Mouse (Mus musculus) heart, adult 2 months (tissue): ENCODE measurements around the gene Ldhc. TPM values are rescaled to one million over a fixed set of nuclear protein-coding genes. Genes with fewer than 3 reads are reported as not detected.
A peak's percentile ranks its signal among the peaks of the same experiment; 100 is the strongest.
"Not testable (repeated sequence)": the region's sequence is repeated elsewhere in the genome, so short reads cannot be mapped to it uniquely, and the experiment has no call there.

ENCODE experiments used
- DNase-seq, 2 experiments: peaks; one replicate each; pipeline ENCODE4 v3.0.0; 2021
- H3K27ac ChIP-seq: fragments of 200-600 bp; 2 replicates; pipeline ENCODE4 v1.8.1; 2022
- H3K27me3 ChIP-seq: fragments of 200-500 bp; 2 replicates; pipeline ENCODE4 v1.6.1; 2012; ENCODE audit warnings: mild to moderate bottlenecking, low read length, inconsistent platforms, mixed read lengths; ENCODE audit not compliant: control insufficient read depth, insufficient read depth
- H3K36me3 ChIP-seq: fragments of 200-500 bp; 2 replicates; pipeline ENCODE4 v1.6.1; 2012; ENCODE audit warnings: low read length, inconsistent platforms; ENCODE audit not compliant: control insufficient read depth, insufficient read depth
- H3K4me1 ChIP-seq: fragments of 200-500 bp; 2 replicates; pipeline ENCODE4 v1.6.1; 2011; ENCODE audit warnings: low read length; ENCODE audit not compliant: control insufficient read depth, insufficient read depth
- H3K4me3 ChIP-seq: fragments of 200-600 bp; 2 replicates; pipeline ENCODE4 v1.8.1; 2022
- H3K79me2 ChIP-seq: fragments of 200-500 bp; replicated peaks from 2 replicates; pipeline ENCODE4 v1.6.1; 2012; ENCODE audit warnings: mild to moderate bottlenecking, inconsistent platforms, low read length, moderate library complexity, mixed read lengths; ENCODE audit not compliant: control insufficient read depth, insufficient read depth
- H3K9ac ChIP-seq: fragments of 200-500 bp; 2 replicates; pipeline ENCODE4 v1.6.1; 2012; ENCODE audit warnings: low read depth, mild to moderate bottlenecking, control low read depth, inconsistent platforms, low read length, mixed read lengths
- CTCF ChIP-seq: fragments of 200-600 bp; IDR thresholded peaks from 2 replicates; pipeline ENCODE4 v1.8.1; 2022; ENCODE audit warnings: antibody characterized with exemption, mild to moderate bottlenecking, moderate library complexity
- EP300 ChIP-seq: fragments of 200-500 bp; IDR thresholded peaks from 2 replicates; pipeline ENCODE4 v1.6.1; 2011; ENCODE audit warnings: low read depth, low read length, control low read depth; ENCODE audit not compliant: insufficient read depth
- POLR2A ChIP-seq: fragments of 200-500 bp; IDR thresholded peaks from 2 replicates; pipeline ENCODE4 v1.6.1; 2011; ENCODE audit warnings: mild to moderate bottlenecking, low read depth, low read length, control low read depth; ENCODE audit not compliant: insufficient read depth
- WGBS: fragments of 180-500 bp; shearing (Covaris S2); methylation state at CpG from one replicate; pipeline ENCODE4 v1.1.7; 2018; 5-methylcytosine and 5-hydroxymethylcytosine counted together
- intact Hi-C: fragments of 180-260 bp; cut with DNase I; formaldehyde crosslinking; loops from one replicate; pipeline ENCODE4 v1.15.1; 2025
- polyA plus RNA-seq: library from polyadenylated mRNA; depleted of rRNA; stranded (reverse); fragments of >200 nt; gene quantifications from 2 replicates; pipeline ENCODE4 v1.2.3, GENCODE M21; 2012
- total RNA-seq, 2 experiments: library from RNA; stranded (reverse); gene quantifications; 2 replicates each; pipeline ENCODE4 v1.2.3; 2021

Gene Ldhc
- total and polyA plus RNA-seq, 3 experiments, result 1.1 TPM; not detected in 2

GRCm38 (mm10) chr7:46830799-46831590, 30.0 kb upstream of the Ldhc start:
- Histone ChIP-seq H3K27ac (no peak overlapping the region; the same call in 1 of the 2 replicates), H3K27me3 (no peaks in the 10 kb centered on the region), H3K4me1 (peaks cover 12% of the 10 kb centered on the region), H3K4me3 (no peak overlapping the region), H3K36me3 (no peaks in the 10 kb centered on the region), H3K9ac (no peak overlapping the region), H3K79me2 (no peaks in the 10 kb centered on the region)
- intact Hi-C loops, result no loop called here
- TF ChIP-seq EP300 (0 out of 2 replicates have a peak, but pooled peaks have one; percentile 13), POLR2A (no peak), CTCF (no peak)
- DNase-seq, result peak in 1 of 2 experiments; percentile 50
- 35% methylated on average over 13 of the region's 13 CpGs for WGBS

GRCm38 (mm10) chr7:46831693-46832092, 29.3 kb upstream of the Ldhc start:
- no peak overlapping the region for H3K27ac ChIP-seq
- intact Hi-C loops, result no loop called here
- no peaks in the 10 kb centered on the region for H3K79me2 ChIP-seq
- TF ChIP-seq POLR2A, result no peak
- TF ChIP-seq EP300, result no peak
- TF ChIP-seq CTCF, result no peak
- no peak for DNase-seq
- H3K9ac ChIP-seq, result no peak overlapping the region
- no peaks in the 10 kb centered on the region for H3K27me3 ChIP-seq
- 75% methylated on average over 8 of the region's 8 CpGs for WGBS
- H3K4me3 ChIP-seq, result no peak overlapping the region
- H3K4me1 ChIP-seq, result peaks cover 12% of the 10 kb centered on the region
- no peaks in the 10 kb centered on the region for H3K36me3 ChIP-seq

- DNase-seq, H3K79me2 ChIP-seq, H3K36me3 ChIP-seq, H3K27ac ChIP-seq, H3K27me3 ChIP-seq, H3K9ac ChIP-seq, H3K4me3 ChIP-seq, intact Hi-C loops: not testable (repeated sequence)
- peaks cover 13% of the 10 kb centered on the region for H3K4me1 ChIP-seq
- 87% methylated on average over 11 of the region's 11 CpGs for WGBS
Observed at GRCm38 (mm10) chr7:46832112-46832810, 28.7 kb upstream of the Ldhc start.

- DNase-seq, result peak in 1 of 2 experiments; percentile 51
- H3K36me3 ChIP-seq, result no peaks in the 10 kb centered on the region
- no peaks in the 10 kb centered on the region for H3K27me3 ChIP-seq
- TF ChIP-seq EP300 (no peak), CTCF (no peak), POLR2A (no peak)
- H3K4me3 ChIP-seq, result no peak overlapping the region
- intact Hi-C loops, result no loop called here
- 28% methylated on average over 6 of the region's 6 CpGs for WGBS
- peaks cover 11% of the 10 kb centered on the region for H3K4me1 ChIP-seq
- H3K79me2 ChIP-seq, result no peaks in the 10 kb centered on the region
- H3K9ac ChIP-seq, result no peak overlapping the region
- no peak overlapping the region for H3K27ac ChIP-seq
Observed at GRCm38 (mm10) chr7:46833266-46833665, 27.7 kb upstream of the Ldhc start.

- no peak for DNase-seq
- H3K27me3 ChIP-seq, result no peaks in the 10 kb centered on the region
- no peak overlapping the region for H3K27ac ChIP-seq
- no peak overlapping the region for H3K4me3 ChIP-seq
- no peaks in the 10 kb centered on the region for H3K36me3 ChIP-seq
- intact Hi-C loops, result no loop called here
- peaks cover 13% of the 10 kb centered on the region for H3K4me1 ChIP-seq
- no peak overlapping the region for H3K9ac ChIP-seq
- H3K79me2 ChIP-seq, result no peaks in the 10 kb centered on the region
- WGBS, result 71% methylated on average over 7 of the region's 7 CpGs
- TF ChIP-seq EP300, result no peak
- TF ChIP-seq CTCF, result no peak
- TF ChIP-seq POLR2A, result no peak
Observed at GRCm38 (mm10) chr7:46833670-46834255, 27.2 kb upstream of the Ldhc start.
